Mouse (Mus musculus) T-helper 2 cell (primary cell): ENCODE data around the gene Sox8.

Experiments used
- in situ Hi-C: fragments of 300-600 bp; cut with MboI, MseI; formaldehyde crosslinking; loops from one replicate; pipeline ENCODE4 v1.15.1; 2025; ENCODE audit warnings: high pct_unique_total_duplicates

Sox8 gene

GRCm38 (mm10) chr17:25555666-25556629 is 14.5 kb downstream of the Sox8 start:
- in situ Hi-C loops: no loop called here

DNA sequence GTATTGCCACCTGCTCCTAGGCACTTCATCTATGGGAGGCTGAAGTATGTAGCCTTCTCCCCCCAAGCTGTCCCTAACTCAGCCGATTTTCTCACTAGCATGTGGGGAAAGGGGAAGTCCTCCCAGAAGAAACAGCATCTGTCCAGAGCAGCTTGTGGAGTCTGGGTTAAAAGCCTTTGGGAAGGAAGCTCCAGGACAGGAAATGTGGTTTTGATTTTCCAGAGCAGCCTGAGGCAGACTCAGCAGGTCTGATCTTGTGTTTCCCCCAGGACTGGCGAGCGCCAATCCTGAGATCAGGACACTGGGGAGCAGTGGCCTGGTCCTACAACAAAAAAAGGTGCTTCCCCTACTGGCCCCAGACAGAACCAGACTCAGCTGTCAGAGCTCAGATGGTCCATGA is 15.3 kb downstream of the Sox8 start:
- in situ Hi-C loops: no loop called here

DNA sequence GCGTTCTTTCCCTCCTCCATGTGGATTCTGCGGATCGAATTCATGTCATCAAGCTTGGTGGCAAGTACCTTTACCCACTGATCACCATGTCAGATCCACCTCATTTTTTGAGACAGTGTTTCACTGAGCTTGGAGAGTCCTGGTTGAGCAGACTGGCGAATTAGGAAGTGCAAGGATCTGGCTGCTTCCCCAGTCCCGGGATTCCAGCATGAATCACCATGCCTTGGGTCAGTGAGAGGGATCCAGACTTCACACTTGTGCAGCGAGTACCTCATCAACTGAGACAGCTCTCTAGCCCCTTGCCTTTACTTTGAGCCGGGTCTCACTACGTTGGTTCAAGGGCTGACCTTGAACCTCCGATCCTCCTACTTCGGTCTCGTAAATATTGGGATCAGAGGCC is 19.2 kb downstream of the Sox8 start:
- in situ Hi-C loops: no loop called here

DNA sequence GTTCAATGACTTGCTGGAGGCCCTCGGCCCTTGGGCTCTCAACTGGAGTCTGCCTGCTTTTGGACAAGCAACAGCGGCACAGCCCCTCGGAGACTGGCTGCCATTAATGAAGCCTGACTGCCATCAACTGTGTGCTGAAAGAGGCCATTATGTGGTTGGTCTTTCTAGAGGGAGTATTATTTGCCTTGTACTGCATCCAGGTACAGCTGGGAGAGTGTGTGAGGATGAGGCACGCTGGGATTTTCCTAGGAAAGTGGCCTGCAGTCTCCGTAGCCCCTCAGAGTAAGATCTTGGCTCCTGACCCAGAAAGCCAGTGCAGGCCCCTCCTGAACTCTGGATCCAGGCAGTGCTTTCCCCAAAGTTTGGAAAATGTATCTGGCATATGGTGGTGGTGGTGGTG is 20.5 kb downstream of the Sox8 start:
- in situ Hi-C loops: no loop called here

- in situ Hi-C loops: no loop called here
Measured at GRCm38 (mm10) chr17:25547026-25547425, 23.5 kb downstream of the Sox8 start.

DNA sequence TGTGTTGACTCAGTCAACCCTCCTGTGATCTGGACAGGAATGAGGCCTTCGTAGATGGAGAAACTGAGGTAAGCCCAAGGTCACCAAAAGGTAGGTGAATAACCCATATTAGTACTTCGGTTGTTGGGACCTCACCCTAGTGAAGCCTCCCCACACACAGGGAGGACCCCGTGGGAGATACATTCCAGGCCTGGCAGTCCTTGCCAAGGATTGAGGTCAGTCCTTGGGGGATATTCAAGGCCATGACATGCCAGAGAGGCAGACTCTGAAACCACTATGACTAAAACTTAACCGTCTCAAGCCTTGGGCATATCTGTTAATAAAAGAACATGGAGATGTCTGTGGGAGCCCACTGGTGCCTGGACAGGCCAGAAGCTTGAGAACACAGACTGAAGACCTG is 28.7 kb downstream of the Sox8 start:
- in situ Hi-C loops: no loop called here

DNA sequence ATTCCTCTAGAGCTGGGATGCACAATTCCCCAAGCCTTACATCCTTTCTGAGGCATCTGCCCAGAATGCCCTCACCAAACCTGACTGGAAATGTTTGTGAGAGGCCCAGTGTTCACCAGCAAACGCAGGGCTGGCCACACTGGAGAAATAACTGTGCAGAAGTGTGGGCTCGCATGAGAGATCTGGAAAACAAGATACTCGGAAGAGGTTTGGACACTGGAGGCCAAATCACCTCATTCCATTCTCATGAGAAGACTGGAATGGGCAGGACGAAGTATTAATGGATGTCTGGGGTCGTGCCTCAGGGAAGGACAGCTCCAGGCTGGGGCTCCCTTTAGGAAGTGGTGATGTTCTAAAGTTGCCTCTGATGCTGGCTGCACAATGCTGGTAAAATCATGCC is 29.8 kb downstream of the Sox8 start:
- in situ Hi-C loops: no loop called here

DNA sequence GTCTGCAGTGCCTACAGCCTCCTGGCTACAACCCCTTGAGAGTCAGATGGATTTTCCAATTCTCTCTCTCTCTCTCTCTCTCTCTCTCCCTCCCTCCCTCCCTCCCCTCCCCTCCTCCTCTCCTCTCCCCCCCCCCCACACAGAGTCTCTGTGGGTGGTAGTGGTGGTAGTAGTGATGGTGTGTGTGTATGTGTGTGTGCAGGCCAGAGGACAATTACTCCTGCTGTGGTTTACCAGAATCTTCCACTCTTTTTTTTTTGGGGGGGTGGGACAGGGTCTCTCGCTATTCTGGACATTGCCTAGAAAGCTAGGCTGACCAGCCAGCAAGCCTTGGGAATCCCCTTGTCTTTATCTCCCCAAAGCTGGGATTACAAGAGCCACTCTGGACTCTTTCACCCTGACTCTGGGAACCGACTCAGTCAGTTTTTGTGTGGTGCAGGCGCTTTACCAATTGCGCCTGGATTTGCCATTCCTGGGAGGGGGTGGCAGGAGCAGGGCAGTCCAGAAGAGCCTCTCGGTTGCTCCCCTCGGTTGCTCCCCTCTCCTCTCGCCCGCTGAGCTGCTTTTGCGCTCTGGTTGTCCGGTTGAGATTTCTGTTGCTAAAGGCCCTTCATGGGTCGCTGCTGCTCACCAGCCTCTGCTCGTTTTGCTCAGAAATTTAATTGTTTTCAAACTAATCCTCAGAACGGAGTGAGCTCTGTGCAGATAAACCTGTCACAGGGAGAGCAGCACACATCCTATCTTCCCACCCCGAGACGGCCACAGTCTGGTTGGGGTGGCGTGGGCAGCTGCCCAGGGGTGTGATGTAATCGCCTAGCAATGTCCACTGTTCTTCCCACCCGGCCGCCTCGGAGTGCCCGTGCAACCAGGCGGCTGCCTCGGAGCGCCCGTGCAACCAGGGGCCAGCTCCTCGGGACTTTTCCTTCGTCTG is 31.3 kb downstream of the Sox8 start:
- in situ Hi-C loops: no loop called here

- in situ Hi-C loops: no loop called here
Measured at GRCm38 (mm10) chr17:25530357-25531022, 40.0 kb downstream of the Sox8 start.

DNA sequence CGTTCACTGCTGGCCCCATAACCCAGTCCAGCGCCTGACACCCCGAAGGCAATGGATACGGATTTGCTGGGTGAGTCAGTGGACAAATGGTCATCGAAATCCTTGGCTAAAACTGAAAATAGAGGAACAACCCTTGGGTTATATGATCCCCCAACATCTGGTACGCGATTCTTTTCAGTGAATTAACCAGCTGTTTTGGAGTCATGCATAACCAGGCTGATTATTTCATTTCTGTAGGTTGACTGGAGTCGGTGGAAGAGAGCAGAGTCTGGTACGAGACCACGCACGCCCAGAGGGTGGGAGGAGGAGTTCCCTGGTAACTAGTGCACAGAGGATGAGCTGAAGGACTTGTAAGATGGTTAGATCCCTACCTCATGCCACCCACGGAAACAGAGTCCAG is 48.4 kb downstream of the Sox8 start:
- in situ Hi-C loops: no loop called here

- in situ Hi-C loops: no loop called here
Measured at GRCm38 (mm10) chr17:25520492-25520891, 50.0 kb downstream of the Sox8 start.

DNA sequence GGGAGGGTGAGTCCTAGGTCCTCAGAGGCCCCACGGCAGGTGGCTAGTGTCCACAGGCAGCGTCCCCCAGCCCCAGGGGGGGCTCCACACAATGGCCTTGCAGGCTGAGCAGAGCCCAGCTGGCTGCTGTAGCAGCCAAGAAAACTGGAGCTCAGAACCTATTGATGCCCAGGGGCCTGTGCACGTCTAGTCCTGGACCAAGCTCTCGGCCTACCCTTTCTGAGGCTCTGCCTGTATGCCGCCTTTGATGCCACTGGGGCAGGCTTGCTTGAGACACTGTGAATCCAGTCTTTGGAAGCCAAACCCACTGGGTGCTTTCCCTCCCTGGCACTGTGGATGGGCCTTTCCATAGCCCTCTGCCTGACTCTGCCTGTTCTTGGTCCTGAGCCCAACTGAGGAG is 51.0 kb downstream of the Sox8 start:
- in situ Hi-C loops: no loop called here

DNA sequence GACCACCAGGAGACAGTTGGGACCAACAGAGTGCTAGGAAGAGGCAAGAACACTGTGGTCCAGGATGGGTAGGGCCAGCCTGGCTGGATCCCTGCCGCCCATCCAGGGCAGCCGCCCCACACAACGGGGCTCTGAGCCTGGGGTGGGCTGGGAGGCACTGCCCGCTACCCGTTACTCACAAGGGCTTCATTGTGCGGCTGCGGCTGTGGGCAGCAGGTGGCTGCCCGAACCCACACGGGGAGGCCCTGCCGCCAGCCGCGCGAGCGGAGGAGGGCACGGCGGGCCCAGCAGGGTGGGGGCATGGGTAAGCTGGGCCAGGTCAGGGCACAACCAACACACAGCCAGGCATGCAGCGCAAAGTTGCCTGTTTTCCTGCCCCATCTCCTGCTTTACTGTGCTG is 52.3 kb downstream of the Sox8 start:
- in situ Hi-C loops: no loop called here

DNA sequence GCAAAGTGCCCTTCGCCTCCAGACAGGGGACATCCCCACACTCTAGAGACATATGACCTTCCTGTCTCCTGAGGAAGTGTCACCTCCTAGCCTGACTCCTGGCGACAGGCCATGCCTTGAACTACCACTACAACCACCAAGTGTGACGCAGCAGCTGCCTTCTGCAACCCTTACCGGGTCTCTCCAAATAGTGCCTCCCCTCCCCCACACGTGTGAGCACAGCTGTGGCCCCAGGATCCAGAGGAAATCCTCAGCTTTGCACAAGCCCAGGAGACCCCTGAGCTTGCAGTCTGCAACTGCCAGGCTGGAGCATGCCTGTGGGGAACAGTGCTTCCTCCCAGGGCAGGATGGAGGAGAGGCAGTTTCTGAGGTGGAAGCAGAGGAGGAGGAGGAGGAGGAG is 54.2 kb downstream of the Sox8 start:
- in situ Hi-C loops: no loop called here
